Mouse (Mus musculus) CD8-positive naive resting alpha-beta T cell, adult 2 months (primary cell): ENCODE measurements around the gene Kcna2.

Source experiments
- DNase-seq, 2 experiments: peaks; one replicate each; pipeline ENCODE4 v3.0.0; 2022; ENCODE audit warnings: low read depth in 2 of 2, low spot score in 2 of 2

Gene Kcna2

DNA sequence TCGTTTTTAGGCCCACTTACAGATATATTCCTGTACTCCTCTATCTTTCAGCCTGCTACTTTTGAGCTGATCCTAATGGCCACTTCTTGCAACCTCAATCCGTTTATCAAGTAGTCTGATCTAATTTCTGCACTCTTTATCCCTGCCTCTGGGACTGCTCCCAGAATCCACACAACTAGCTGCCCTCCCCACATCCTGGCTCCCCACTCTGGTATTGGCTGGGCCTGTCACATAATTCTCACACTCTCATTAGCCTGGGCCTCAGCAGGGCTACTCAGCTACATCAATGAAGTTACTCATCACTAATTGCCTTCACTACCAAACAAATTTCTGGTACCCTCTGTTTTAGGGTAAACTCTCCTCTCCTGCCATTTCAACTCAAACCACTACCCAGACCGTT lies 49.5 kb downstream of the Kcna2 start:
- DNase-seq: no peak

DNA sequence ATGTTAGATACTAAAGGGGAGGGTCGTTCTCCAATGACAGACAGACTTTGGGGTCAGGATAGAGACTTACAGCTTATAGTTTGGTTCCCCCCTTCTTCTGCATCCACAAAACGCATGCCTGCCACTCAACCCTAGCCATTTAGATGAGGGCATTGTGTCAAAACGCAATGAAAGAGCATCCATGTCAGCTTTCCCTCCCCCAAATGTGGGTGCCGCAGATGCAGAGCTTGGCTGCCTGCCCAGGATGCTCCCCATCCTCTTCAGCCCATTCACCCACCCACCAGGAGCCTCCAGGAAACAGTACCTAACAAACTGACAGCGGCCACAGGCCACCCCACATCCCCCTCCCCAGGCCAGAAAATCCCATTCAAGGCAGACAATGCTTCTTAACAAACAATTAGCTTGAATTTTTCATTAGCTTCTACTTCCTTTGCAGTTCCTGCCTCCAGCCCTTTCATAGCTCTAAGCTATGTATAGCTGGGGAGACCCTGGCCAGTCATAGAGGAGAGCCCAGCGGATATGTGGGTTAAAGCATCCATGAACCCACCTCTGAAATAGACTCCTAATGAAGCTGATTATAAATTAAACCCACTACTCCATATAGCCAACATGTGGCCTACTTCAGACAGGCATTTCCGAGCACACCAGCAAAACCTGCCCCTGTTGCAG lies 50.1 kb downstream of the Kcna2 start:
- no peak for DNase-seq

DNA sequence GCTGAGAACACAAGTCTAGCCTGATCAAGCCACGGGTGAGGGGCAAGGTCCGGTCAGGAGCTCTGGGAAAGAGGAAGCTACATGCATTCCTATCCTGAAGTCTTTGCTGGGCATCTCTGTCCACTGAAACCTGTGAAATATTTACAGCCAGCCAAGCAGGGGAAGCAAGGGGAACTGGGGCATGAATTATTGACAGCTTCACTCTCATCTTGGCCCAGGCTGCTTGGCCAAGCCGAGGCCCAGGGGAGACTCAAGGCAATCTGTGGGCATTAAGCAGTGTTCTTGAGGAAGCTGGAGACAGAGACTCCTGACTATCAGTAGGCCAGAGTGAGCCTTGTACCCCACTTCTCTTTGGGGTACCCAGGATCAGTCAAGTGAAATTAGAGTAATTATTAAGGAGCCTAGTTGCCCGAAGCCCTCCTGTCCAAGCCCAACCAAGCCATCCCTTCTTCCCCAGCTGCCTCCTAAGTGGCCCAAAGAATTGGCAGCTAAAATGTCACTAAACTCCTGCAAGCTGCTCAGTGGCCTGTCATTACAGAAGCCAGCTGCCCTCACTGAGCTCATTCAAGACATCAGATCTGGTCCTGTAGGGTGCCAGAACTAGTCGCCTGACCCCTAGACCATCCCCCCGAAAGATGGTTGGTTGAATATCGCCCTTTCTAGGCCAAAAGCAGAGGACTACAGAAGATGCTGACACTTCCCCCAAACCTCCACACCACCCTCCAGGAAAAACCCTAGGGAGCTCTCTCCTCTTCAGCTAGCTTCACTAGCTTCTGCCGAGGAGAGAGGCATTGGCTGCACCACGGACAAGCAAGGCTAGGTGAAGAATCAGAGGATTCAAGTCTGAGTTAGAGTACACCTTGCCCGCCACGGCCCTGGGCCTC lies 53.1 kb downstream of the Kcna2 start:
- no peak for DNase-seq

DNA sequence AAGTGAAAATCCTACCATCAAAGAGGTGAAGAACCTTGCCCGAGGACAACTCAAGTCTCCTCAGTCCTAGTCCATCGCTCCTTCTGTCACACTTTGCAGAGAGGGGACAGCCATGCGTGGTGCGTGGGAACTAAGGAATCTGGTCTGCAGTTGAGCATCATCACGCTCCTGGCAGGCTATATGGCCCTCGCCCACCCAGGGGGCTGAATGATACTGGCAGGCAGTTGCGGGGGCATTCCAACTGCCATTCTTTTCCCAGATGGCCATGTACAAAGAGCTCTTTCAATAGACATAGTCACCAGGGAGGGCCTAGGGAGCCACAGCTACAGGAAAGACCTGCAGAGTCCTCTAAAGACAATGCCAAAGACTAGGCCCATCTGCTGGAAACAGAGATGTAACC lies 57.9 kb downstream of the Kcna2 start:
- DNase-seq: no peak

DNA sequence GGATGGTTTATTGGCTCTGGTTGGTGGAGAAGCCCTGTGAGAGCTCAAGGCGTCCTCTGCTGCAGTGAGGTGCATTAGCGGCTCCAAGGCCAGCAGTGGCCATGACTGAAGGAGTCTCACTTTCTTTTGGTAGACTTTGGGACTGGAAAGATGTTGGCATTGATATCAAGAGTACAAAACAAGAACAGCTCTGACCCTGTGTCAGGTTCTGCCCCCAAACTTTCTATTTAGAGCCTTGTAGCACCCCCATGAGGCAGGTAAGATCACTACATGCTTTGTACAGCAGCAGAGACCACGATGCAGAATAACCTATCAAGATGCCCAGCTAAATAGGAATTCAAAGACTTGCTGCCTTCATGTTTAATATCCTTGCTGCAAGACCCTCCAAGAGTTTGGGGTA lies 58.5 kb downstream of the Kcna2 start:
- peak; percentile 34 to 61 for DNase-seq

DNA sequence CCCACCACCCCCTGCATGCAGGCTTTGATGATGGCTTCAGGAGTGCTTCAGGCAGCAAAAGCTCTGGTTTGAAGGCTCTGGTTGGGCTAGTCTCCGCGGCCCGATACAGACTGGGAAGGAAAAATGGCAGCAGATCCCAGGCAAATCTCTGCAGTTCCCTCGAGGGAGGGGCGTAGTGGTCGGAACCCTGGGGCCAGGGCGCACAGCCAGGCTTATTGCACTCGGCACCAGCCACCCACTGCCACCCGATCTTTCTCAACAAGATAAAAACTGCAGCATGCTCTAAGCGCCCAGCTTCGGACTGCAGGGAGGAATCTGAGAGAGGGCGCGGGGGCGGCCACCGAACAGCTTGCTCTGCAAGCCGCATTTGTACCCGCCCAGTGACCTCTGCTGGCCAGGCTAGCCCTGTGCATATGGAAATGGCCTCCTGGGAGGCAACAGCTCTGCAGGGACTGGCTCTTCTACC lies 58.9 kb downstream of the Kcna2 start:
- peak; percentile 9 to 13 for DNase-seq

DNA sequence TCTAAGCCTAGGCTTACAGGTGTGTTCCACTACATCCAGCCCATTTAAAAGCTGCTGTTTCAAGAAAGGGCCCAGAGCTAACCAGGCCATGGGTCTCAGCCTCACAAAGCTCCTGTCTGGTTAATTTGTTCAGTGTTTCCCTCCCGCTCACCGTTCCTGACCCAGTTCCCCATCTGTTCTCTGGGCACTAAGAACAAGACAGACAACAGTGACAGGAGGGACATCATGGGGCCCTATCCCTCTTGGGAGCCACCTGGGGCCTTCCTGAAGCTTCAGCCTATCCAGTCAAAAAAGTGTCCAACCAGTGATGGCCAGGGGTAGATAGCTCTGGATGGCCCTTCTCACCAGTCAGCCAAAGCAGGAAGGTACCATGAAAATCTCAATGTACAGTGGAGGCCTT lies 61.8 kb downstream of the Kcna2 start:
- DNase-seq: no peak
